In the genomic region with DNA sequence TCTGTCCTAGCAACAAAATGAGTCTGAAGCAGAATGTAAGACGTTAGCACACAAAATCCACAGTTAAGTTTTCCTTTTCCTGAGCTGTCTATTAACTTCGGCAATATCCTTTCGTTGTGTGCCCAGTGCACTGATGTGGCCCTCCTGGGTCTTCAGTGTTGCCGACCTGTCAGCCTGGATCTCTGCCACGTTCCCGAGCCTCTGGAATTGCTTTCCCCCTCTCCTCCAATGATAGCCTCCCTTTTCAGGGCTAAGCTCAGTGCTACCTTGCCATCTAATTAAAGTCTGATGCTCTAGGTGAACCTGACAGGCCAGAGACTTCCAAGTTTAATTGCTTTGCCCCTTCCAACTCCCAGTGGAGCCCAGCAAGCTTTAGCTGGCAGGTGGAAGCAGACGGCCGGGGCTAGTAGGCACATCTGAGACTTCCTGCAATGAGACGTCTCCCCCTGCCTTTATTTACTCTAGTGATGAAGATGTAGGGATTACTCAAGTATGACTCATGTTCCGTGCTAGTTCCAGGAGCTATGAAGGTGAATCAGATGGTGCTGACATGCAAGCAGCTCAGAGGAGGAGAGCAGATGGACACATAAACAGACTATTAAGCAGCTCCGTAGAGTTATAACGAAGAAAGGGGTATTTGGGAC, we compare ENCODE assay signal across 10 mouse cellular contexts.
DNase-seq lines count a peak whose midpoint lies in the region; ATAC-seq and TF ChIP-seq lines count a peak whose summit lies in the region.
"Had no signal": no experiment of that assay in that cellular context is flagged by ENCODE, and none has a peak within 500 bp of the region (broad histone marks: within the 10 kb centered on the region; RNA-seq: fewer than 3 reads in every experiment).

No protein-coding gene starts in this region.

- no peak for TF ChIP-seq POLR2A in brain, embryonic 14.5 days (IDR thresholded peaks at IDR 0.05; ENCODE audit: borderline replicate concordance, extremely low read depth, insufficient read depth, insufficient read length, poor library complexity, severe bottlenecking)

- peak; percentile 92 for DNase-seq in heart, adult 11 months
- DNase-seq in heart, postnatal 14 days, result no peak
- peak; percentile 41 for DNase-seq in midbrain, postnatal 0 days (ENCODE audit: low spot score)
- DNase-seq in brain, embryonic 14.5 days (ENCODE audit: low read depth), result peak; percentile 51
- peak; percentile 10 to 14 for DNase-seq in heart, postnatal 10 days
- no peak for DNase-seq in thymus, postnatal 4 days
- no peak for DNase-seq in urinary bladder, postnatal 10 days (ENCODE audit: low spot score)
- DNase-seq: kidney, adult 11 months had no signal

- H3K27me3 ChIP-seq in midbrain, postnatal 0 days (ENCODE audit: insufficient read depth, low read length), result no peaks in the 10 kb centered on the region
- no peaks in the 10 kb centered on the region for H3K27me3 ChIP-seq in midbrain, embryonic 15.5 days (replicated peaks)

- H3K36me3 ChIP-seq in midbrain, postnatal 0 days (ENCODE audit: insufficient read depth, low read length), result no peaks in the 10 kb centered on the region
- no peaks in the 10 kb centered on the region for H3K36me3 ChIP-seq in midbrain, embryonic 15.5 days (replicated peaks)

- H3K4me2 ChIP-seq in midbrain, postnatal 0 days (ENCODE audit: low read depth, low read length, poor library complexity, severe bottlenecking), result no peak overlapping the region
- no peak overlapping the region for H3K4me2 ChIP-seq in midbrain, embryonic 15.5 days

- no peak for ATAC-seq in midbrain, postnatal 0 days (ENCODE audit: low FRiP score)
- no peak; the same call in 1 of the 2 replicates for ATAC-seq in midbrain, embryonic 15.5 days (replicated peaks)

- TF ChIP-seq CTCF in midbrain, postnatal 0 days (IDR thresholded peaks at IDR 0.05), result no peak
- TF ChIP-seq CTCF in brain, embryonic 14.5 days (IDR thresholded peaks at IDR 0.05; ENCODE audit: borderline replicate concordance, extremely low read depth, insufficient read depth, insufficient read length), result no peak

- no peak overlapping the region for H3K27ac ChIP-seq in midbrain, postnatal 0 days (ENCODE audit: low read depth, low read length)
- no peak overlapping the region for H3K27ac ChIP-seq in midbrain, embryonic 15.5 days

- no peak overlapping the region for H3K4me3 ChIP-seq in midbrain, postnatal 0 days (ENCODE audit: low read depth, low read length)
- no peak overlapping the region for H3K4me3 ChIP-seq in midbrain, embryonic 15.5 days
- H3K4me3 ChIP-seq: erythroblast, embryonic 14.5 days had no signal

- intact Hi-C loops in heart, postnatal 14 days (cut with DNase I), result no loop called here
- intact Hi-C loops in heart, postnatal 10 days (cut with DNase I), result loop anchor here (10.0 kb wide), 1 partner anchor 642 kb away; no protein-coding TSS in a partner anchor

- 56% methylated on average over 12 of the region's 12 CpGs for WGBS in midbrain, postnatal 0 days
- WGBS in midbrain, embryonic 15.5 days, result 52% methylated on average over 12 of the region's 12 CpGs

- H3K9me3 ChIP-seq in midbrain, postnatal 0 days (ENCODE audit: low read length), result no peaks in the 10 kb centered on the region
- no peaks in the 10 kb centered on the region for H3K9me3 ChIP-seq in midbrain, embryonic 15.5 days

- peaks cover 9% of the 10 kb centered on the region; the same call in 1 of the 2 replicates for H3K4me1 ChIP-seq in midbrain, postnatal 0 days (ENCODE audit: insufficient read depth, low read length)
- H3K4me1 ChIP-seq in midbrain, embryonic 15.5 days, result peaks cover 14% of the 10 kb centered on the region

- no peak overlapping the region for H3K9ac ChIP-seq in midbrain, postnatal 0 days (replicated peaks; ENCODE audit: low read length, poor library complexity, severe bottlenecking)
- H3K9ac ChIP-seq in midbrain, embryonic 15.5 days, result no peak overlapping the region

Comparison
In these comparisons a context has a peak if more than half of its experiments do, and no peak if none do; other contexts are left out.
1. DNase-seq: peak in heart, adult 11 months (single experiment), midbrain, postnatal 0 days (single experiment), brain, embryonic 14.5 days (single experiment) and heart, postnatal 10 days (2 of 2); none in heart, postnatal 14 days (0 of 2), thymus, postnatal 4 days (single experiment) and urinary bladder, postnatal 10 days (single experiment).